Mouse (Mus musculus) gastrocnemius, postnatal 36 days (tissue): Measurements from ENCODE around the gene Slc25a21. TPM values are rescaled to one million over a fixed set of nuclear protein-coding genes. Genes with fewer than 3 reads are reported as not detected.

Experiments used
- DNase-seq, 2 experiments: peaks; one replicate each; pipeline ENCODE4 v3.0.0; 2022
- intact Hi-C: fragments of 180-260 bp; cut with DNase I; formaldehyde crosslinking; loops from one replicate; pipeline ENCODE4 v1.15.1; 2025
- total RNA-seq, 2 experiments: library from RNA; stranded (reverse); gene quantifications; 2 replicates each; pipeline ENCODE4 v1.2.3; 2021

The Slc25a21 gene
- total RNA-seq, 2 experiments from 2014 or later, result 0.18 to 0.25 TPM

- DNase-seq, result no peak
These were observed 500.9 kb downstream of the Slc25a21 start for GRCm38 (mm10) chr12:56696174-56697010.

GRCm38 (mm10) chr12:56695358-56696173 lies 501.7 kb downstream of the Slc25a21 start:
- intact Hi-C loops, result no loop called here
- peak; percentile 46 to 58 for DNase-seq

More at GRCm38 (mm10) chr12:56696174-56697010, 500.9 kb downstream of the Slc25a21 start:
- intact Hi-C loops, result no loop called here

- intact Hi-C loops, result no loop called here
- DNase-seq, result no peak
These were observed 502.3 kb downstream of the Slc25a21 start for GRCm38 (mm10) chr12:56694936-56695335.

- no peak for DNase-seq
- intact Hi-C loops, result no loop called here
These were observed 502.9 kb downstream of the Slc25a21 start for GRCm38 (mm10) chr12:56694361-56694760.

GRCm38 (mm10) chr12:56693411-56694098 lies 503.7 kb downstream of the Slc25a21 start:
- no peak for DNase-seq
- intact Hi-C loops, result no loop called here

GRCm38 (mm10) chr12:56692536-56692935 lies 504.7 kb downstream of the Slc25a21 start:
- no peak for DNase-seq
- intact Hi-C loops, result no loop called here

- no peak for DNase-seq
- intact Hi-C loops, result no loop called here
These were observed 505.7 kb downstream of the Slc25a21 start, which contains the start of gene Pax9 for GRCm38 (mm10) chr12:56691427-56692079. Gene Pax9 (plus strand): TSS chr12:56691767.

- intact Hi-C loops, result no loop called here
- no peak for DNase-seq
These were observed 506.3 kb downstream of the Slc25a21 start for GRCm38 (mm10) chr12:56691001-56691400.

- no peak for DNase-seq
- intact Hi-C loops, result no loop called here
These were observed 506.9 kb downstream of the Slc25a21 start for GRCm38 (mm10) chr12:56690366-56690765.

GRCm38 (mm10) chr12:56689736-56690135 lies 507.5 kb downstream of the Slc25a21 start:
- no peak for DNase-seq
- intact Hi-C loops, result no loop called here

- DNase-seq, result no peak
- intact Hi-C loops, result no loop called here
These were observed 507.9 kb downstream of the Slc25a21 start for GRCm38 (mm10) chr12:56689331-56689730.

GRCm38 (mm10) chr12:56688920-56689319 lies 508.4 kb downstream of the Slc25a21 start:
- intact Hi-C loops, result no loop called here

GRCm38 (mm10) chr12:56688482-56688840 lies 508.8 kb downstream of the Slc25a21 start:
- intact Hi-C loops, result no loop called here
- no peak for DNase-seq

More at GRCm38 (mm10) chr12:56688920-56689319, 508.4 kb downstream of the Slc25a21 start:
- DNase-seq, result no peak

GRCm38 (mm10) chr12:56687640-56688481 lies 509.4 kb downstream of the Slc25a21 start:
- DNase-seq, result no peak
- intact Hi-C loops, result no loop called here

- intact Hi-C loops, result loop anchor here (2.0 kb wide), 1 partner anchor 306 kb away; no protein-coding TSS in a partner anchor
- no peak for DNase-seq
These were observed 516.0 kb downstream of the Slc25a21 start for GRCm38 (mm10) chr12:56681096-56681811.

GRCm38 (mm10) chr12:56677620-56678019 lies 519.7 kb downstream of the Slc25a21 start:
- DNase-seq, result no peak
- intact Hi-C loops, result no loop called here

- no peak for DNase-seq
- intact Hi-C loops, result no loop called here
These were observed 522.5 kb downstream of the Slc25a21 start for GRCm38 (mm10) chr12:56674726-56675125.

- no peak for DNase-seq
- intact Hi-C loops, result no loop called here
These were observed 526.5 kb downstream of the Slc25a21 start for GRCm38 (mm10) chr12:56670795-56671194.
